Mouse (Mus musculus) embryonic facial prominence, embryonic 13.5 days (tissue): ENCODE results near the gene Ivd. TPM values are rescaled to one million over a fixed set of nuclear protein-coding genes. Genes with fewer than 3 reads are reported as not detected.

Experiments used
- polyA plus RNA-seq: library from polyadenylated mRNA; unstranded; fragments of >200 nt; fragmentation: Nextera tagmentation; extraction: Ambion mirVana; gene quantifications from 2 replicates; pipeline ENCODE4 v1.2.1, GENCODE M21; 2015

The Ivd gene
- polyA plus RNA-seq, 1 experiment from 2014 or later = 84.8 TPM

Other genes starting within 250 kb of the Ivd start
- 2.2 and 2.7 TPM in 2 replicates for gene Pak6, start 198.7 kb upstream of the Ivd start, polyA plus RNA-seq
- 0.07 TPM in 1 of 2 replicates, not detected in the other for gene Ankrd63, start 158.0 kb upstream of the Ivd start, polyA plus RNA-seq
- 0.47 and 0.55 TPM in 2 replicates for gene Plcb2, start 133.5 kb upstream of the Ivd start, polyA plus RNA-seq
- 12.7 and 13.1 TPM in 2 replicates for gene Inafm2, start 116.2 kb upstream of the Ivd start, polyA plus RNA-seq
- 0.83 and 0.91 TPM in 2 replicates for gene Ccdc9b, start 99.3 kb upstream of the Ivd start, polyA plus RNA-seq
- 2.0 TPM in 1 of 2 replicates, not detected in the other for gene Phgr1, start 89.2 kb upstream of the Ivd start, polyA plus RNA-seq
- 0.34 and 0.51 TPM in 2 replicates for gene Disp2, start 82.2 kb upstream of the Ivd start, polyA plus RNA-seq
- 99.6 and 115 TPM in 2 replicates for gene Knstrn, start 48.0 kb upstream of the Ivd start, polyA plus RNA-seq
- gene Bahd1, start 38.4 kb downstream of the Ivd start, polyA plus RNA-seq = 4.0 and 4.1 TPM in 2 replicates
- gene Chst14, start 64.5 kb downstream of the Ivd start, polyA plus RNA-seq = 48.8 and 54.9 TPM in 2 replicates
- gene Ccdc32, start 167.4 kb downstream of the Ivd start, polyA plus RNA-seq = 25.4 and 25.7 TPM in 2 replicates
- gene Rpusd2, start 172.8 kb downstream of the Ivd start, polyA plus RNA-seq = 4.2 and 4.9 TPM in 2 replicates
- 56.7 and 58.6 TPM in 2 replicates for gene Knl1, start 185.2 kb downstream of the Ivd start, polyA plus RNA-seq